Mouse (Mus musculus): ENCODE measurements at regions not wholly inside any gene's neighbourhood (a gene's known extent, or its start where the extent isn't known, plus 50 kb on each side); places are given as distances from the start of the nearest gene placed in this dataset.

GRCm38 (mm10) chr9:23119811-23120210 is 103.1 kb upstream of the Bmper start:
- peak; percentile 14 for DNase-seq (ENCODE audit: low spot score)
- 74% methylated on average over 4 of the region's 4 CpGs for WGBS
- no peak for ATAC-seq (ENCODE audit: insufficient number of reproducible peaks, low FRiP score, low TSS enrichment, low read depth)

GRCm38 (mm10) chr9:23120814-23121213 is 102.1 kb upstream of the Bmper start:
- no peak overlapping the region for H3K4me2 ChIP-seq (ENCODE audit: low read depth, severe bottlenecking)
- DNase-seq (ENCODE audit: low spot score) = peak; percentile 9
- peaks cover 6% of the 10 kb centered on the region; the same call in 1 of the 2 replicates for H3K4me1 ChIP-seq (ENCODE audit: control insufficient read depth, insufficient read depth, low read length)
- no peaks in the 10 kb centered on the region for H3K27me3 ChIP-seq (ENCODE audit: control insufficient read depth, insufficient read depth, low read length)
- H3K9ac ChIP-seq (ENCODE audit: low read length) = no peak overlapping the region
- ATAC-seq (ENCODE audit: insufficient number of reproducible peaks, low FRiP score, low TSS enrichment, low read depth) = no peak
- no peak overlapping the region for H3K27ac ChIP-seq (replicated peaks; ENCODE audit: low read depth, low read length)
- WGBS = 88% methylated on average over 2 of the region's 2 CpGs
- no peaks in the 10 kb centered on the region for H3K36me3 ChIP-seq (ENCODE audit: control insufficient read depth, insufficient read depth, low read length)
- no peaks in the 10 kb centered on the region for H3K9me3 ChIP-seq (ENCODE audit: control insufficient read depth, low read length)
- H3K4me3 ChIP-seq (ENCODE audit: low read depth, low read length) = no peak overlapping the region

More at GRCm38 (mm10) chr9:23119811-23120210, 103.1 kb upstream of the Bmper start:
- H3K27me3 ChIP-seq (ENCODE audit: control insufficient read depth, insufficient read depth, low read length) = no peaks in the 10 kb centered on the region
- H3K9ac ChIP-seq (ENCODE audit: low read length) = no peak overlapping the region
- H3K4me3 ChIP-seq (ENCODE audit: low read depth, low read length) = no peak overlapping the region
- 0 out of 2 replicates have a peak, but pooled peaks cover 3% of the 10 kb centered on the region for H3K4me1 ChIP-seq (ENCODE audit: control insufficient read depth, insufficient read depth, low read length)
- no peak overlapping the region for H3K4me2 ChIP-seq (ENCODE audit: low read depth, severe bottlenecking)
- no peaks in the 10 kb centered on the region for H3K9me3 ChIP-seq (ENCODE audit: control insufficient read depth, low read length)
- H3K36me3 ChIP-seq (ENCODE audit: control insufficient read depth, insufficient read depth, low read length) = no peaks in the 10 kb centered on the region
- H3K27ac ChIP-seq (replicated peaks; ENCODE audit: low read depth, low read length) = no peak overlapping the region

- no peak overlapping the region for H3K27ac ChIP-seq (replicated peaks; ENCODE audit: low read depth, low read length)
- 77% methylated on average over 5 of the region's 5 CpGs for WGBS
- no peaks in the 10 kb centered on the region for H3K36me3 ChIP-seq (ENCODE audit: control insufficient read depth, insufficient read depth, low read length)
- DNase-seq (ENCODE audit: low spot score) (no peak), ATAC-seq (ENCODE audit: insufficient number of reproducible peaks, low FRiP score, low TSS enrichment, low read depth) (no peak)
- no peak overlapping the region for H3K4me3 ChIP-seq (ENCODE audit: low read depth, low read length)
- H3K9ac ChIP-seq (ENCODE audit: low read length) = no peak overlapping the region
- no peak overlapping the region for H3K4me2 ChIP-seq (ENCODE audit: low read depth, severe bottlenecking)
- H3K27me3 ChIP-seq (ENCODE audit: control insufficient read depth, insufficient read depth, low read length) = no peaks in the 10 kb centered on the region
- no peaks in the 10 kb centered on the region for H3K9me3 ChIP-seq (ENCODE audit: control insufficient read depth, low read length)
- peaks cover 9% of the 10 kb centered on the region; the same call in 1 of the 2 replicates for H3K4me1 ChIP-seq (ENCODE audit: control insufficient read depth, insufficient read depth, low read length)
These were observed 100.4 kb upstream of the Bmper start for GRCm38 (mm10) chr9:23122524-23122923.

DNA sequence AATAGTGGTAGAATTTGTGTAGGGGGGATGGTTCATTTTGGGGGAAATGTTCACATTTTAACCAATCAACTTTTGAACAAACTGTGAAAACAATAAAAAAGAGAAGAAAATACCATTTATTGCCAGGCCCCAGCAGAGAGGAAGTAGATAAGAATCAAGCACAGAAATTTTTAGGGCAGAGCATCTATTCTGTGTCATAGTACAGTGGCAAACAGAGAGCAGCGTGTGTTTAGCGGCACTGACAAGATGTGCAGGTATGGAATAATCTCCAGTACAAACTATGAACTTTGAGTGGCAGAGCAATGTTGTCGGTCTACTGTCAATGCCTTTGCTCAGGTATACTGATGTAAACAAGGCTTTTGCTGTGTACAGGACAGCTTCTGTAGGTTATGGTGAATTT is 99.4 kb upstream of the Bmper start:
- DNase-seq (ENCODE audit: low spot score) (no peak), ATAC-seq (ENCODE audit: insufficient number of reproducible peaks, low FRiP score, low TSS enrichment, low read depth) (no peak)
- Histone ChIP-seq H3K4me2 (ENCODE audit: low read depth, severe bottlenecking) (no peak overlapping the region), H3K4me1 (ENCODE audit: control insufficient read depth, insufficient read depth, low read length) (peaks cover 9% of the 10 kb centered on the region; the same call in 1 of the 2 replicates), H3K27ac (replicated peaks; ENCODE audit: low read depth, low read length) (no peak overlapping the region), H3K27me3 (ENCODE audit: control insufficient read depth, insufficient read depth, low read length) (no peaks in the 10 kb centered on the region), H3K36me3 (ENCODE audit: control insufficient read depth, insufficient read depth, low read length) (no peaks in the 10 kb centered on the region), H3K9me3 (ENCODE audit: control insufficient read depth, low read length) (no peaks in the 10 kb centered on the region), H3K4me3 (ENCODE audit: low read depth, low read length) (no peak overlapping the region), H3K9ac (ENCODE audit: low read length) (no peak overlapping the region)
- 89% methylated on average over 3 of the region's 3 CpGs for WGBS

DNA sequence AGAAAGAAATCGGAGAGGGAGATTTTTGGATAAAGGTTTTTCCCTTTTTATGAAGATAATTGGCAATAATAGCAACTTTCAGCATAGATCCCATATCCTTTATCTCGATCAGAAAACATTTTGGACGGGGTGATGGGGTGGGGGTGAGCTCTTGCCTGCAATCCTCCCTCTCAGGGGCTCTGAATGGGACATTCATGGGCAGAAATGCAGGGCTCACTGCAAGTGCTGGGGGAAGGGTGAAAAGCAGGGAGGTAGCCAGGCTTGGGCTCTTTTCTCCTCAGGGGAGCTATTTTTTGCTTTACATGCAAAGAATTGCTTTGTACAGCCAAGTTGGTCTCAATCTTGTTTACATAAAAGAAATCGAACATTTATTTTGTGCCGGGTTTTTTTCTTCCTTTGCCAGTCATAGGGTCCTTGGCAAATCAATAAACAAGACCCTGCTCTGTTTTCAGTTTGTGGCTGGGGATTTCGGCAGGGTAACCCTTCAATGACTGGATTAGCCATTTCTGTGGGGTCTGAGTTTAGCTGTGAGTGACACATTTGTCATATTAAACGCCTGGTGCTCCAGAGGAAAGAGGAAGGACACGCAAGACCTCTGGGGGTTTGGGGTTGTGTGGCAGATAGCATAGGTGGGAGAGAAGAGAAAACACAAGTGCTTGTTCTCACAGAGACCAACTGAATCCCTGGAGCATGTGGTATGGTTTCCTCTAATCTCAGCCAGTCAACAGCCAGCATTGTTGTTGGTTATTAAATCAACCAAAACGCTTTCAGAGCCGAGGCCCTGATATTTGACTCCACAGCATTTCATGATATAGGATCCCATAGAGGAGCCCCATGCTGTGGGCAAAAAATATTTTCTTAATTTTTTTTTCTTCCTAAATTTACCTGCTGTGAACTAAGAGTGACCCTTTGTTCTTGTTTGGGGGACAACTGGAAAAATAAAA is 96.8 kb upstream of the Bmper start:
- Histone ChIP-seq H3K4me2 (ENCODE audit: low read depth, severe bottlenecking) (no peak overlapping the region), H3K36me3 (ENCODE audit: control insufficient read depth, insufficient read depth, low read length) (no peaks in the 10 kb centered on the region), H3K9me3 (ENCODE audit: control insufficient read depth, low read length) (no peaks in the 10 kb centered on the region), H3K27ac (replicated peaks; ENCODE audit: low read depth, low read length) (no peak overlapping the region; the same call in 1 of the 2 replicates), H3K4me1 (ENCODE audit: control insufficient read depth, insufficient read depth, low read length) (peaks cover 9% of the 10 kb centered on the region; the same call in 1 of the 2 replicates), H3K27me3 (ENCODE audit: control insufficient read depth, insufficient read depth, low read length) (no peaks in the 10 kb centered on the region), H3K4me3 (ENCODE audit: low read depth, low read length) (no peak overlapping the region), H3K9ac (ENCODE audit: low read length) (no peak overlapping the region)
- DNase-seq (ENCODE audit: low spot score) (no peak), ATAC-seq (ENCODE audit: insufficient number of reproducible peaks, low FRiP score, low TSS enrichment, low read depth) (peak; percentile 77)
- 60% methylated on average over 10 of the region's 10 CpGs for WGBS

- H3K27me3 ChIP-seq (ENCODE audit: control insufficient read depth, insufficient read depth, low read length) = no peaks in the 10 kb centered on the region
- no peak overlapping the region for H3K4me2 ChIP-seq (ENCODE audit: low read depth, severe bottlenecking)
- peaks cover 9% of the 10 kb centered on the region; the same call in 1 of the 2 replicates for H3K4me1 ChIP-seq (ENCODE audit: control insufficient read depth, insufficient read depth, low read length)
- H3K4me3 ChIP-seq (ENCODE audit: low read depth, low read length) = no peak overlapping the region
- no peak overlapping the region for H3K9ac ChIP-seq (ENCODE audit: low read length)
- H3K36me3 ChIP-seq (ENCODE audit: control insufficient read depth, insufficient read depth, low read length) = no peaks in the 10 kb centered on the region
- WGBS = 55% methylated on average over 9 of the region's 9 CpGs
- no peak for DNase-seq (ENCODE audit: low spot score)
- no peak overlapping the region for H3K27ac ChIP-seq (replicated peaks; ENCODE audit: low read depth, low read length)
- no peaks in the 10 kb centered on the region for H3K9me3 ChIP-seq (ENCODE audit: control insufficient read depth, low read length)
- ATAC-seq (ENCODE audit: insufficient number of reproducible peaks, low FRiP score, low TSS enrichment, low read depth) = no peak
These were observed 95.4 kb upstream of the Bmper start for GRCm38 (mm10) chr9:23127338-23128017.

DNA sequence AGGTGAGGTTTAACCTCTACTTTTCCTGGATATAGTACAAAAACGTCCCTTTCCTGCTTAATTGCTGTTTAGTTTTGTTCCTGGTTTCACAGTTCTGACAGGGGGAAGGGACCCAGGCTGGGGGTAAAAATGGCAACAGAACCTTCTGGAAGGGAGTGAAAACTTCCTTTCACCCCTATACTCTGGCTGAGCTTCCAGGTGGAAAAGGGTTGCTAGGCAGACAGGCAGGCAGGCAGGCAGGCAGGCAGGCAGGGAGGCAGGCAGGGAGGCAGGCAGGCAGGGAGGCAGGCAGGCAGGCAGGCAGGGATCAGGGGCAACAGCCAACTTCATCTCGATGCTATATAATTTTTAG is 94.9 kb upstream of the Bmper start:
- no peak overlapping the region for H3K9ac ChIP-seq (ENCODE audit: low read length)
- no peaks in the 10 kb centered on the region for H3K36me3 ChIP-seq (ENCODE audit: control insufficient read depth, insufficient read depth, low read length)
- no peak overlapping the region for H3K27ac ChIP-seq (replicated peaks; ENCODE audit: low read depth, low read length)
- DNase-seq (ENCODE audit: low spot score) (no peak), ATAC-seq (ENCODE audit: insufficient number of reproducible peaks, low FRiP score, low TSS enrichment, low read depth) (no peak)
- peaks cover 9% of the 10 kb centered on the region; the same call in 1 of the 2 replicates for H3K4me1 ChIP-seq (ENCODE audit: control insufficient read depth, insufficient read depth, low read length)
- H3K27me3 ChIP-seq (ENCODE audit: control insufficient read depth, insufficient read depth, low read length) = no peaks in the 10 kb centered on the region
- H3K4me3 ChIP-seq (ENCODE audit: low read depth, low read length) = no peak overlapping the region
- no peaks in the 10 kb centered on the region for H3K9me3 ChIP-seq (ENCODE audit: control insufficient read depth, low read length)
- no peak overlapping the region for H3K4me2 ChIP-seq (ENCODE audit: low read depth, severe bottlenecking)
- WGBS = 69% methylated on average over 2 of the region's 2 CpGs

DNA sequence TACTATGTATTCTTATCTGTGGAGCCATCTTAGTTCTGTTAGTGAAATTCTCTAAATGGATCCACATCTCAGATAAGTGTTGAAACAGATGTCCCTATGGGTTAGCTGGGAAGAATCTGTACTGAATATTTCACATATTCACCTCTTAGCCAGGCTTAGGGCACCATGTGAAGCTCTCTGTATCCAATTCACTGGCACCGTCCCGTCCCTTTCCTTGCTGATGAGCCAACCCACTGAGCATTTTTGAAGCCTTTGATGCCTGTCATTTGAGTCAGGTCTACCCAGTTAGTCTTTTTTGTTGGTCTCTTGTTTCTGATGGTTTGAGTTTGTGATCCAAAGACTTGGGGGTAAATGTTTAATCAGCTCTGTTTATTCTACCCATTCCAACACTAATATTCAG is 88.9 kb upstream of the Bmper start:
- H3K4me2 ChIP-seq (ENCODE audit: low read depth, severe bottlenecking) = no peak overlapping the region
- H3K9me3 ChIP-seq (ENCODE audit: control insufficient read depth, low read length) = no peaks in the 10 kb centered on the region
- no peak overlapping the region for H3K9ac ChIP-seq (ENCODE audit: low read length)
- no peak for ATAC-seq (ENCODE audit: insufficient number of reproducible peaks, low FRiP score, low TSS enrichment, low read depth)
- no peaks in the 10 kb centered on the region for H3K36me3 ChIP-seq (ENCODE audit: control insufficient read depth, insufficient read depth, low read length)
- DNase-seq (ENCODE audit: low spot score) = no peak
- no peak overlapping the region for H3K4me3 ChIP-seq (ENCODE audit: low read depth, low read length)
- H3K27me3 ChIP-seq (ENCODE audit: control insufficient read depth, insufficient read depth, low read length) = no peaks in the 10 kb centered on the region
- H3K27ac ChIP-seq (replicated peaks; ENCODE audit: low read depth, low read length) = no peak overlapping the region
- 88% methylated on average over 2 of the region's 2 CpGs for WGBS
- H3K4me1 ChIP-seq (ENCODE audit: control insufficient read depth, insufficient read depth, low read length) = no peaks in the 10 kb centered on the region; the same call in 1 of the 2 replicates

All from limb, embryonic 11.5 days (tissue).